Mouse (Mus musculus): ENCODE results near the gene Tpbpa.

DNA sequence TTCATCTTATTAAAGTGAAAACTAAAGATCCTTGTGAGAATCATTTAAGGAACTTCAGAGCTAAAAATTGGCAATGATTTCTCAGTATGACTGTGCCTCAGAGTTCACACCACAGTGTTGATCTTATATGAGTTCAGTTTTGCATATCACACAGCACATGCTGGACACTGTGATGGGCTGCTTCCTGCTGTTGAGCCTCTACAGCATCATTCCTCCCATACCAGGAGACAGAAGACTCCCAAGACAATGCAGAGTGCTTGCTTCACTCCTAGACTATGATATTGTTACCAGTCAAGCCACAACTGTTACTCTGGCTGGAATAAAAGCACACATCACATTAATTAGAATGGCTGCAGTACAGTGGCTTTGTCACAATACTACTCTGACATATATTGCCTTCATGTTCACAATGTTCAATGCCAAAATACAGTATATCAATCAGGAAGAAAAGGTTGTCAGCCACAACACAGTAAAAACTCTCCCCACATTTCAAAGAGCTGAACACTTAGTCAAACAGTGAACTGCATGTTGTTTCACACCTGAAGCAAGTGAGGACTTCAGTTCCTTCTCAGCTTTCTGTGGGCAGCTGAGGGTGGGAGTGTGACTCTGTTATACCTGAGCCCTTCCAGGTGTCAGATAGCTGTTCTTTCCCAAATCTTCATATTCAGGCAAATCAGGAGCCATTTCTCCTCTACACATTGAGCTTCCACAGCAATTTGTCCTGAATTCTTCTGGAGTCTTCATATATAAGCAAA, 46.2 kb downstream of the Tpbpa start:
- TF ChIP-seq MAFK (IDR thresholded peaks at IDR 0.05; ENCODE audit: insufficient replicate concordance, low read length) (no peak), EP300 (IDR thresholded peaks at IDR 0.05; ENCODE audit: low read length) (no peak), HCFC1 (IDR thresholded peaks at IDR 0.05; ENCODE audit: low read depth, low read length) (no peak), CTCF (conservative IDR thresholded peaks at IDR 0.05 in 1 of 2, IDR thresholded peaks at IDR 0.05 in 1 of 2; ENCODE audit: low read depth in 2 of 2, low read length in 2 of 2) (no peak), POLR2A (IDR thresholded peaks at IDR 0.05; ENCODE audit: low read depth, low read length) (no peak), TCF12 (IDR thresholded peaks at IDR 0.05; ENCODE audit: low read depth, low read length) (no peak), JUND (conservative IDR thresholded peaks at IDR 0.05; ENCODE audit: low read depth, low read length) (no peak), MAX (IDR thresholded peaks at IDR 0.05; ENCODE audit: low read length) (no peak), USF1 (IDR thresholded peaks at IDR 0.05; ENCODE audit: low read depth, low read length) (no peak), IRF4 (IDR thresholded peaks at IDR 0.05; ENCODE audit: low read depth, low read length) (no peak), E2F4 (IDR thresholded peaks at IDR 0.05; ENCODE audit: insufficient replicate concordance, low read depth, low read length) (no peak), MAZ (IDR thresholded peaks at IDR 0.05; ENCODE audit: low read depth, low read length) (no peak), RCOR1 (conservative IDR thresholded peaks at IDR 0.05; ENCODE audit: low read depth, low read length) (no peak), BHLHE40 (IDR thresholded peaks at IDR 0.05; ENCODE audit: low read depth, low read length) (no peak)
